Mouse (Mus musculus) forebrain, embryonic 14.5 days (tissue): ENCODE data around the gene Abhd8. TPM values are rescaled to one million over a fixed set of nuclear protein-coding genes. Genes with fewer than 3 reads are reported as not detected.

ENCODE experiments used
- ATAC-seq: fragments of 200-750 bp; cut with Nextera tagmentation; 2 replicates; pipeline ENCODE4 v1.8.0; 2017; ENCODE audit warnings: mild to moderate bottlenecking, moderate library complexity
- DNase-seq: peaks from one replicate; pipeline ENCODE4 v3.0.0-alpha.2; 2015; ENCODE audit warnings: low spot score
- H3K27ac ChIP-seq: fragments of 300-500 bp; sonication (generic); 2 replicates; pipeline ENCODE4 v1.5.1; 2014; ENCODE audit warnings: low read depth, mild to moderate bottlenecking, control low read depth, low read length, moderate library complexity
- H3K27me3 ChIP-seq: fragments of 300-500 bp; sonication (generic); replicated peaks from 2 replicates; pipeline ENCODE4 v1.6.1; 2014; ENCODE audit warnings: low read length, control low read depth, mixed read lengths; ENCODE audit not compliant: control insufficient read depth, insufficient read depth
- H3K36me3 ChIP-seq: fragments of 300-500 bp; sonication (generic); 2 replicates; pipeline ENCODE4 v1.6.1; 2014; ENCODE audit warnings: low read length, control low read depth; ENCODE audit not compliant: control insufficient read depth, insufficient read depth
- H3K4me1 ChIP-seq: fragments of 300-500 bp; sonication (generic); 2 replicates; pipeline ENCODE4 v1.6.1; 2014; ENCODE audit warnings: antibody characterized with exemption, low read length, control low read depth; ENCODE audit not compliant: control insufficient read depth, insufficient read depth
- H3K4me2 ChIP-seq: fragments of 300-500 bp; sonication (generic); 2 replicates; pipeline ENCODE4 v1.6.1; 2014; ENCODE audit warnings: mild to moderate bottlenecking, control low read depth, low read length
- H3K4me3 ChIP-seq: fragments of 300-500 bp; sonication (generic); 2 replicates; pipeline ENCODE4 v1.5.1; 2014; ENCODE audit warnings: low read depth, low read length, control low read depth
- H3K9ac ChIP-seq: fragments of 300-500 bp; sonication (generic); 2 replicates; pipeline ENCODE4 v1.6.1; 2014; ENCODE audit warnings: mild to moderate bottlenecking, low read length, control low read depth, moderate library complexity
- H3K9me3 ChIP-seq: fragments of 300-500 bp; sonication (generic); replicated peaks from 2 replicates; pipeline ENCODE4 v1.6.1; 2016; ENCODE audit warnings: low read length, control low read depth, mixed read lengths; ENCODE audit not compliant: control insufficient read depth
- WGBS: fragments of 180-500 bp; shearing (Covaris S2); extraction: QIAGEN DNeasy Blood & Tissue Kit; methylation state at CpG from one replicate; pipeline ENCODE4 v1.1.7; 2014; 5-methylcytosine and 5-hydroxymethylcytosine counted together
- polyA plus RNA-seq: library from polyadenylated mRNA; unstranded; fragments of >200 nt; fragmentation: Nextera tagmentation; extraction: Ambion mirVana; gene quantifications from 2 replicates; pipeline ENCODE4 v1.2.1, GENCODE M21; 2014

The Abhd8 gene
- polyA plus RNA-seq, 1 experiment from 2014 or later, result 75.7 TPM

- WGBS, result 5% methylated on average over 47 of the region's 58 CpGs
- ATAC-seq, result peak; percentile 81
- Histone ChIP-seq H3K27me3 (no peaks in the 10 kb centered on the region), H3K4me2 (peak within 1 kb of the TSS; percentile 83), H3K4me1 (peaks cover 12% of the 10 kb centered on the region), H3K27ac (peak within 1 kb of the TSS; percentile 87), H3K4me3 (peak within 1 kb of the TSS; percentile 88), H3K9ac (peak within 1 kb of the TSS; percentile 97), H3K36me3 (peaks cover 43% of the 10 kb centered on the region), H3K9me3 (no peaks in the 10 kb centered on the region)
- peak; percentile 95 for DNase-seq
These were observed 22.0 kb upstream of the Abhd8 start, which contains the start of gene Ano8 for GRCm38 (mm10) chr8:71485142-71486135. Gene Ano8, minus strand, starts transcription at chr8:71485963.

- no peak overlapping the region; the same call in 1 of the 2 replicates for H3K27ac ChIP-seq
- no peaks in the 10 kb centered on the region for H3K9me3 ChIP-seq
- H3K4me2 ChIP-seq, result peak overlapping the region; percentile 83
- 93% methylated on average over 19 of the region's 19 CpGs for WGBS
- peaks cover 47% of the 10 kb centered on the region for H3K36me3 ChIP-seq
- H3K9ac ChIP-seq, result peak overlapping the region; percentile 97
- DNase-seq (no peak), ATAC-seq (no peak)
- H3K4me1 ChIP-seq, result peaks cover 12% of the 10 kb centered on the region
- no peaks in the 10 kb centered on the region for H3K27me3 ChIP-seq
- H3K4me3 ChIP-seq, result peak overlapping the region; percentile 88
These were observed 21.3 kb upstream of the Abhd8 start for GRCm38 (mm10) chr8:71484736-71485135.

GRCm38 (mm10) chr8:71483932-71484331 lies 20.5 kb upstream of the Abhd8 start:
- Histone ChIP-seq H3K9ac (no peak overlapping the region), H3K36me3 (peaks cover 55% of the 10 kb centered on the region), H3K4me1 (peaks cover 7% of the 10 kb centered on the region), H3K4me2 (no peak overlapping the region), H3K27me3 (no peaks in the 10 kb centered on the region), H3K4me3 (no peak overlapping the region), H3K9me3 (no peaks in the 10 kb centered on the region), H3K27ac (no peak overlapping the region)
- WGBS, result 50% methylated on average over 8 of the region's 8 CpGs
- no peak for ATAC-seq
- no peak for DNase-seq

GRCm38 (mm10) chr8:71478943-71479342 lies 15.5 kb upstream of the Abhd8 start:
- Histone ChIP-seq H3K36me3 (peaks cover 79% of the 10 kb centered on the region), H3K4me1 (peaks cover 8% of the 10 kb centered on the region), H3K9me3 (no peaks in the 10 kb centered on the region), H3K4me3 (no peak overlapping the region), H3K4me2 (no peak overlapping the region), H3K27ac (no peak overlapping the region), H3K9ac (no peak overlapping the region), H3K27me3 (no peaks in the 10 kb centered on the region)
- no peak for ATAC-seq
- WGBS, result 92% methylated on average over 11 of the region's 11 CpGs
- DNase-seq, result no peak

- H3K9ac ChIP-seq, result peak overlapping the region; percentile 75
- WGBS, result 42% methylated on average over 14 of the region's 14 CpGs
- no peaks in the 10 kb centered on the region for H3K9me3 ChIP-seq
- H3K4me1 ChIP-seq, result peaks cover 8% of the 10 kb centered on the region
- DNase-seq, result peak; percentile 59
- peak; percentile 4; the same call in 1 of the 2 replicates for ATAC-seq
- peak overlapping the region; percentile 50 for H3K4me3 ChIP-seq
- peaks cover 79% of the 10 kb centered on the region for H3K36me3 ChIP-seq
- H3K27ac ChIP-seq, result peak overlapping the region; percentile 90; the same call in 1 of the 2 replicates
- H3K27me3 ChIP-seq, result no peaks in the 10 kb centered on the region
- peak overlapping the region; percentile 75 for H3K4me2 ChIP-seq
These were observed 13.9 kb upstream of the Abhd8 start for GRCm38 (mm10) chr8:71477196-71477845.

- peak overlapping the region; percentile 90 for H3K27ac ChIP-seq
- no peaks in the 10 kb centered on the region for H3K9me3 ChIP-seq
- peaks cover 80% of the 10 kb centered on the region for H3K36me3 ChIP-seq
- H3K4me2 ChIP-seq, result peak overlapping the region; percentile 75
- H3K4me1 ChIP-seq, result peaks cover 8% of the 10 kb centered on the region
- peak overlapping the region; percentile 75 for H3K9ac ChIP-seq
- H3K4me3 ChIP-seq, result peak overlapping the region; percentile 50
- ATAC-seq (peak; percentile 82), DNase-seq (peak; percentile 86)
- no peaks in the 10 kb centered on the region for H3K27me3 ChIP-seq
- 1% methylated on average over 107 of the region's 121 CpGs for WGBS
These were observed 12.9 kb upstream of the Abhd8 start for GRCm38 (mm10) chr8:71476099-71476940.

GRCm38 (mm10) chr8:71475702-71476075 lies 12.2 kb upstream of the Abhd8 start:
- H3K4me2 ChIP-seq, result peak overlapping the region; percentile 75
- WGBS, result 29% methylated on average over 4 of the region's 4 CpGs
- H3K27ac ChIP-seq, result no peak overlapping the region
- peaks cover 80% of the 10 kb centered on the region for H3K36me3 ChIP-seq
- ATAC-seq (0 out of 2 replicates have a peak, but pooled peaks have one; percentile 6), DNase-seq (no peak)
- H3K27me3 ChIP-seq, result no peaks in the 10 kb centered on the region
- H3K4me1 ChIP-seq, result peaks cover 8% of the 10 kb centered on the region
- H3K4me3 ChIP-seq, result peak overlapping the region; percentile 50
- H3K9me3 ChIP-seq, result no peaks in the 10 kb centered on the region
- peak overlapping the region; percentile 75 for H3K9ac ChIP-seq
